Mouse (Mus musculus): Measurements from ENCODE around the gene Prr7.

GRCm38 (mm10) chr13:55465830-55466440 is 1.9 kb downstream of the Prr7 start:
- TF ChIP-seq CTCF (IDR thresholded peaks at IDR 0.05; ENCODE audit: low read depth) = no peak
- no peak for TF ChIP-seq EP300 (IDR thresholded peaks at IDR 0.05; ENCODE audit: low read depth)

Data from heart, postnatal 0 days (tissue).